Mouse (Mus musculus): ENCODE results near the gene Rassf7. TPM values are rescaled to one million over a fixed set of nuclear protein-coding genes. Genes with fewer than 3 reads are reported as not detected.
A peak's percentile ranks its signal among the peaks of the same experiment; 100 is the strongest.

The Rassf7 gene
- polyA plus RNA-seq, 1 experiment from 2014 or later = 40.0 TPM

GRCm38 (mm10) chr7:141217343-141218013 lies 1.8 kb downstream of the Rassf7 start:
- H3K4me1 ChIP-seq = peaks cover 42% of the 10 kb centered on the region
- no peak overlapping the region for H3K27ac ChIP-seq
- 0 out of 2 replicates have a peak overlapping the region, but pooled peaks have one; percentile 46 for H3K9ac ChIP-seq

GRCm38 (mm10) chr7:141218141-141218540 lies 2.5 kb downstream of the Rassf7 start:
- no peak for ATAC-seq (ENCODE audit: insufficient number of reproducible peaks, insufficient read depth, low FRiP score, low TSS enrichment, low read depth)
- no peak overlapping the region for H3K4me3 ChIP-seq
- H3K4me2 ChIP-seq = no peak overlapping the region
- 0 out of 2 replicates have a peak overlapping the region, but pooled peaks have one; percentile 7 for H3K9ac ChIP-seq
- H3K4me1 ChIP-seq = peaks cover 45% of the 10 kb centered on the region
- H3K36me3 ChIP-seq = peaks cover 17% of the 10 kb centered on the region
- 70% methylated on average over 3 of the region's 3 CpGs for WGBS
- no peaks in the 10 kb centered on the region for H3K9me3 ChIP-seq
- H3K27me3 ChIP-seq = no peaks in the 10 kb centered on the region
- H3K27ac ChIP-seq = no peak overlapping the region

More at GRCm38 (mm10) chr7:141217343-141218013, 1.8 kb downstream of the Rassf7 start:
- Histone ChIP-seq H3K4me3 (no peak overlapping the region; the same call in 1 of the 2 replicates), H3K36me3 (peaks cover 17% of the 10 kb centered on the region), H3K27me3 (no peaks in the 10 kb centered on the region), H3K4me2 (peak overlapping the region; percentile 88; the same call in 1 of the 2 replicates), H3K9me3 (no peaks in the 10 kb centered on the region)
- 84% methylated on average over 17 of the region's 17 CpGs for whole genome bisulfite sequencing
- no peak for ATAC-seq (ENCODE audit: insufficient number of reproducible peaks, insufficient read depth, low FRiP score, low TSS enrichment, low read depth)

DNA sequence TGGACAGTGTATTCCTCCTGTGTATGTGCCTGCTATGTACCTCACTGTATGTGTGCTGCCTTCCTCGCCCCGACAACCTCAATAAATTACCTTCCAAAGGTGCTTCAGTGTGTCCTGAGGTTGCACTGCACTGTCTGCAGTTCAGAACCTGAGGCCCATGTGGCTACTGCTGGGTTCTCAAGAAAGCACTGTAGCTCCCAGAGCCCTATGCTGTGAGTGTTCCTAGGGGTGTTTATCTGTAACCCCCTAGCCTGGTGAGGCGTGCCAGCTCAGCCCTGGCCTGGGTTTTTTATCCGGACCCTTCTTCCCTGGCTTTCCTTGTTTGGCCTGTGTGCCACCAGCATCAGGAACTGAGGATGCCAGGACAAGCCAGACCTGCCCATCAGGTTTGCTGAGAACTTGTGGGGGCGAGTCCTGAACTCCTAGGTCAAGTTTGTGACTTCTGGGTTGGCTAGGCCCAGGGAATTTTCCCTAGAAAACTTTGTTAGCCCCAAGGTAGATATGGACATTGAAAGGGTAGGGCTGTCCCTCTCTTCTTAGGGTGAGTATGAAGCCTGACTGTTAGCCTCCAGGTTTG lies 3.0 kb downstream of the Rassf7 start:
- ATAC-seq (ENCODE audit: insufficient number of reproducible peaks, insufficient read depth, low FRiP score, low TSS enrichment, low read depth) = no peak
- 0 out of 2 replicates have a peak overlapping the region, but pooled peaks have one; percentile 7 for H3K9ac ChIP-seq
- WGBS = 82% methylated on average over 5 of the region's 5 CpGs
- H3K4me2 ChIP-seq = no peak overlapping the region
- no peak overlapping the region for H3K4me3 ChIP-seq
- peak overlapping the region; percentile 51; the same call in 1 of the 2 replicates for H3K27ac ChIP-seq
- peaks cover 45% of the 10 kb centered on the region for H3K4me1 ChIP-seq
- H3K27me3 ChIP-seq = no peaks in the 10 kb centered on the region
- H3K36me3 ChIP-seq = peaks cover 17% of the 10 kb centered on the region
- H3K9me3 ChIP-seq = no peaks in the 10 kb centered on the region

GRCm38 (mm10) chr7:141219558-141220099 lies 4.0 kb downstream of the Rassf7 start:
- H3K27ac ChIP-seq = no peak overlapping the region
- H3K4me2 ChIP-seq = no peak overlapping the region
- 81% methylated on average over 1 of the region's 1 CpGs for WGBS

DNA sequence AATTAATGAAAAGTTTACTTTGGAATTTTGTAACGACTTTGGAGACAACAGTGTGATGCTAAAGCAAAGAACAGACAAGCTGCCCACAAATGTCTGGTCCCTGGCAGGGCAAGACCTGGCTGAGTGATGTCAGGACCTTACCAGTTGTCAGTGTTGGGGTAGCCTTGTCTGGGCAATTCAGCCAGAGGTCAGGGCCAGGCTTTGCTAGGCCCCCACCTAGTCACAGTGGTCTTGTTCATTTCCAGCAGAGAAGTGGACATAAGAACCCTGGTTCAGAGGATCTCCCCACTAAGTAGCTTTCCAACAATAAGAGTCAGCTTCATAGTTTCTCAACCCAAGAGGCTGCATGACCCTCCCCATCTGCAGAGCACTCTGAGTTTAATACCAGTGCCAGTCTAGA lies 4.7 kb downstream of the Rassf7 start:
- ATAC-seq (ENCODE audit: insufficient number of reproducible peaks, insufficient read depth, low FRiP score, low TSS enrichment, low read depth) = no peak
- Histone ChIP-seq H3K27me3 (no peaks in the 10 kb centered on the region), H3K9me3 (no peaks in the 10 kb centered on the region), H3K4me1 (peaks cover 40% of the 10 kb centered on the region), H3K4me2 (peak overlapping the region; percentile 92), H3K36me3 (peaks cover 17% of the 10 kb centered on the region), H3K9ac (peak overlapping the region; percentile 82), H3K4me3 (peak overlapping the region; percentile 63), H3K27ac (no peak overlapping the region; the same call in 1 of the 2 replicates)
- WGBS = 63% methylated on average over 1 of the region's 1 CpGs

More at GRCm38 (mm10) chr7:141219558-141220099, 4.0 kb downstream of the Rassf7 start:
- Histone ChIP-seq H3K4me1 (peaks cover 45% of the 10 kb centered on the region), H3K4me3 (no peak overlapping the region), H3K9me3 (no peaks in the 10 kb centered on the region), H3K9ac (no peak overlapping the region), H3K36me3 (peaks cover 17% of the 10 kb centered on the region), H3K27me3 (no peaks in the 10 kb centered on the region)
- no peak for ATAC-seq (ENCODE audit: insufficient number of reproducible peaks, insufficient read depth, low FRiP score, low TSS enrichment, low read depth)

- ATAC-seq (ENCODE audit: insufficient number of reproducible peaks, insufficient read depth, low FRiP score, low TSS enrichment, low read depth) = peak; percentile 96
- H3K36me3 ChIP-seq = peaks cover 17% of the 10 kb centered on the region
- peaks cover 33% of the 10 kb centered on the region for H3K4me1 ChIP-seq
- H3K9me3 ChIP-seq = no peaks in the 10 kb centered on the region
- H3K9ac ChIP-seq = peak overlapping the region; percentile 82
- H3K4me2 ChIP-seq = peak overlapping the region; percentile 92
- no peaks in the 10 kb centered on the region for H3K27me3 ChIP-seq
- WGBS = 3% methylated on average over 44 of the region's 44 CpGs
- H3K4me3 ChIP-seq = peak overlapping the region; percentile 63
- peak overlapping the region; percentile 89 for H3K27ac ChIP-seq
These were observed 5.8 kb downstream of the Rassf7 start for GRCm38 (mm10) chr7:141221249-141222125.

GRCm38 (mm10) chr7:141222126-141222467 lies 6.4 kb downstream of the Rassf7 start:
- Histone ChIP-seq H3K36me3 (peaks cover 16% of the 10 kb centered on the region), H3K27me3 (no peaks in the 10 kb centered on the region), H3K4me2 (peak overlapping the region; percentile 92), H3K9me3 (no peaks in the 10 kb centered on the region), H3K9ac (peak overlapping the region; percentile 82), H3K4me1 (peaks cover 27% of the 10 kb centered on the region), H3K4me3 (peak overlapping the region; percentile 63), H3K27ac (peak overlapping the region; percentile 89)
- ATAC-seq (ENCODE audit: insufficient number of reproducible peaks, insufficient read depth, low FRiP score, low TSS enrichment, low read depth) = no peak
- 11% methylated on average over 8 of the region's 8 CpGs for WGBS

DNA sequence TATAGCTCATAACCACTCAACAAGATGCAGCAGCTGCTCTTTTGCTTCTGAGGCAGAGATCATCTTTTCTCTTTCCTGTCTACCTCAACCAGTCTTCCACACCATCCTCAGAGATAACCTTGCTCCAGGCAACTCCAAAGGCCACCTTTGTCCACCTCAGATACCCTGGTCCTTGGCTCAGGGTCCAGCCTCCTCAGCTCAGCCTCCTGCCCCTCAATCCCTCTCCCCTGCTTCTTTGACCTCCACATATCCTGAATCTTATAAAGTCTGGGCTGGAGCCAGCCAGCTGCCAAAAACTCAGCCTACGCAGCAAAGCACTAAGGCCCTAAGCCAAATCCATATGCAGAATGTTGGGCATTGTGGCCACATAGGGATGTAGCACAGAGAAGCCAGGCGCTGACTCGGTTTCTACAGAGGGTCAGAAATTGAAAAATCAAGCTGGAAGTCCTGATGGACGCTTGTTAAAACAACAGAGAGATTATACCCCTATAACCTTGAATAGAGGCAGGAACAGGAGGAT lies 7.1 kb downstream of the Rassf7 start:
- 84% methylated on average over 4 of the region's 4 CpGs for WGBS
- ATAC-seq (ENCODE audit: insufficient number of reproducible peaks, insufficient read depth, low FRiP score, low TSS enrichment, low read depth) = no peak
- H3K9me3 ChIP-seq = no peaks in the 10 kb centered on the region
- peak overlapping the region; percentile 89 for H3K27ac ChIP-seq
- peak overlapping the region; percentile 82; the same call in 1 of the 2 replicates for H3K9ac ChIP-seq
- no peaks in the 10 kb centered on the region for H3K27me3 ChIP-seq
- H3K36me3 ChIP-seq = peaks cover 10% of the 10 kb centered on the region; the same call in 1 of the 2 replicates
- H3K4me1 ChIP-seq = peaks cover 23% of the 10 kb centered on the region
- no peak overlapping the region for H3K4me3 ChIP-seq
- H3K4me2 ChIP-seq = no peak overlapping the region

GRCm38 (mm10) chr7:141226535-141226934 lies 10.9 kb downstream of the Rassf7 start:
- no peaks in the 10 kb centered on the region for H3K27me3 ChIP-seq
- ATAC-seq (ENCODE audit: insufficient number of reproducible peaks, insufficient read depth, low FRiP score, low TSS enrichment, low read depth) = no peak
- H3K4me1 ChIP-seq = peaks cover 27% of the 10 kb centered on the region
- H3K9me3 ChIP-seq = no peaks in the 10 kb centered on the region
- no peak overlapping the region for H3K4me2 ChIP-seq
- no peak overlapping the region for H3K27ac ChIP-seq
- H3K36me3 ChIP-seq = peaks cover 11% of the 10 kb centered on the region
- 82% methylated on average over 6 of the region's 6 CpGs for WGBS
- H3K9ac ChIP-seq = no peak overlapping the region
- no peak overlapping the region for H3K4me3 ChIP-seq

DNA sequence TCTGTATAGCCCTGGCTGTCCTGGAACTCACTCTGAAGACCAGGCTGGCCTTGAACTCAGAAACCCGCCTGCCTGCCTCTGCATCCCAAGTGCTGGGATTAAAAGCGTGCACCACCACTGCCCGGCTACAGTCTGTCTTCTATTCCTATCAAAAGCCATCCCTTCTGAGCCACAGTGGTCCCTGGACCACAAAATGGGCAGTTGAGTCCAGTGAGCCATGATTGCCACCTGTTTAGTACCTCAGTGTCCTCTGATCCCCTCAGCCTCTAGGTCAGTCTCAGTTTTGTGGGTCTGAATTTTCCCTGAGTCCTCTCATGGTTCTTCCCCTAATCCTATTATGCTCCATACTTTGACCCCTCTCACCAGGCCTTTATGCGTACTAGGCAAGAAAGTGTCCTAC lies 12.1 kb downstream of the Rassf7 start:
- Histone ChIP-seq H3K9ac (peak overlapping the region; percentile 99; the same call in 1 of the 2 replicates), H3K27me3 (no peaks in the 10 kb centered on the region), H3K4me3 (peak overlapping the region; percentile 100; the same call in 1 of the 2 replicates), H3K27ac (peak overlapping the region; percentile 93; the same call in 1 of the 2 replicates), H3K4me1 (peaks cover 18% of the 10 kb centered on the region), H3K4me2 (peak overlapping the region; percentile 96), H3K9me3 (no peaks in the 10 kb centered on the region), H3K36me3 (peaks cover 23% of the 10 kb centered on the region)
- 0 out of 2 replicates have a peak, but pooled peaks have one; percentile 1 for ATAC-seq (ENCODE audit: insufficient number of reproducible peaks, insufficient read depth, low FRiP score, low TSS enrichment, low read depth)
- WGBS = 81% methylated on average over 4 of the region's 4 CpGs
